Mouse (Mus musculus) forebrain, embryonic 10.5 days (tissue): ENCODE results near the gene Eef1e1. TPM values are rescaled to one million over a fixed set of nuclear protein-coding genes. Genes with fewer than 3 reads are reported as not detected.

Experiments used
- DNase-seq: peaks from one replicate; pipeline ENCODE4 v3.0.0-alpha.2; 2017; ENCODE audit warnings: low spot score; ENCODE audit errors: extremely low spot score
- H3K27ac ChIP-seq: fragments of 300-500 bp; sonication (generic); 2 replicates; pipeline ENCODE4 v1.5.1; 2016; ENCODE audit warnings: mild to moderate bottlenecking
- H3K27me3 ChIP-seq: fragments of 300-500 bp; sonication (generic); 2 replicates; pipeline ENCODE4 v1.6.1; 2016; ENCODE audit warnings: mild to moderate bottlenecking; ENCODE audit not compliant: poor library complexity, severe bottlenecking
- H3K36me3 ChIP-seq: fragments of 300-500 bp; sonication (generic); replicated peaks from 2 replicates; pipeline ENCODE4 v1.6.1; 2016; ENCODE audit warnings: mild to moderate bottlenecking, moderate library complexity
- H3K4me1 ChIP-seq: fragments of 300-500 bp; sonication (generic); 2 replicates; pipeline ENCODE4 v1.6.1; 2016
- H3K4me3 ChIP-seq: fragments of 300-500 bp; sonication (generic); 2 replicates; pipeline ENCODE4 v1.5.1; 2016; ENCODE audit warnings: mild to moderate bottlenecking, moderate library complexity
- H3K9me3 ChIP-seq: fragments of 300-500 bp; sonication (generic); 2 replicates; pipeline ENCODE4 v1.6.1; 2016; ENCODE audit warnings: mild to moderate bottlenecking, moderate library complexity
- WGBS: fragments of 180-500 bp; shearing (Covaris S2); methylation state at CpG from one replicate; pipeline ENCODE4 v1.1.7; 2016; 5-methylcytosine and 5-hydroxymethylcytosine counted together
- polyA plus RNA-seq: library from polyadenylated mRNA; unstranded; fragments of >200 nt; fragmentation: Nextera tagmentation; extraction: Ambion mirVana; gene quantifications from 2 replicates; pipeline ENCODE4 v1.2.1, GENCODE M21; 2016

Eef1e1 gene
- polyA plus RNA-seq, 1 experiment from 2014 or later, result 73.8 TPM

DNA sequence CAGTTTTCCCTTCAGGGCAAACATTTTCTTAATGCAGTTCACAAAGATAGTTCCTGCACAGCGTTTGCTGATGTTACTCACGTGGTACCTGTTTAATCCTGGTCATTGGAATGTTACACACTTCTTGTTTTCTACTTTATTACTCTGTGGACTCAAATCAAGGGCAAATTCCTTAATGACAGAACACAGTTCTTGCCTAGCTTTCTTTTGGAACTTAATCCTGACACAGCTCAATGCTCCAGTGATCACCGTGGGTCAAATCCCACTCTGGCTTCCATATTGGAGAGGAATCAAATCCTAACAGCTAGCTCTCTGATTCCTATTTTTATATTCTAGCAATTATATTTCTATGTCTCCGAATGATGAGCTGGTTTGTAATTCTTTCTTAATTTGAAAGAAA, 62.4 kb downstream of the Eef1e1 start:
- no peaks in the 10 kb centered on the region for H3K9me3 ChIP-seq
- 83% methylated on average over 4 of the region's 4 CpGs for WGBS
- no peak overlapping the region for H3K4me3 ChIP-seq
- no peak for DNase-seq
- peaks cover 11% of the 10 kb centered on the region for H3K4me1 ChIP-seq
- H3K27ac ChIP-seq, result no peak overlapping the region
- no peaks in the 10 kb centered on the region for H3K27me3 ChIP-seq
- H3K36me3 ChIP-seq, result no peaks in the 10 kb centered on the region

Other genes starting within 250 kb of the Eef1e1 start
- gene Txndc5, start 130.2 kb downstream of the Eef1e1 start, polyA plus RNA-seq, result 144 and 153 TPM in 2 replicates
- gene Bloc1s5, start 23.9 kb downstream of the Eef1e1 start, polyA plus RNA-seq, result 24.2 and 27.0 TPM in 2 replicates